Mouse (Mus musculus) MN1 (cell line): ENCODE data around the gene Nsmce3.

Source experiments
- DNase-seq: peaks from one replicate; pipeline ENCODE4 v3.0.0-alpha.2; 2016; ENCODE audit warnings: low spot score

The Nsmce3 gene

GRCm38 (mm10) chr7:64862978-64863377 lies 9.8 kb downstream of the Nsmce3 start:
- DNase-seq, result no peak

- peak; percentile 25 for DNase-seq
Observed at GRCm38 (mm10) chr7:64856526-64857082, 16.2 kb downstream of the Nsmce3 start.

- DNase-seq, result peak; percentile 31
Observed at GRCm38 (mm10) chr7:64855976-64856375, 16.8 kb downstream of the Nsmce3 start.

GRCm38 (mm10) chr7:64855389-64855927 lies 17.3 kb downstream of the Nsmce3 start:
- DNase-seq, result peak; percentile 62

GRCm38 (mm10) chr7:64850791-64851190 lies 22.0 kb downstream of the Nsmce3 start:
- DNase-seq, result no peak

- DNase-seq, result no peak
Observed at GRCm38 (mm10) chr7:64847366-64847899, 25.4 kb downstream of the Nsmce3 start.

- DNase-seq, result no peak
Observed at GRCm38 (mm10) chr7:64846061-64846460, 26.7 kb downstream of the Nsmce3 start.

GRCm38 (mm10) chr7:64840946-64841659 lies 31.7 kb downstream of the Nsmce3 start:
- DNase-seq, result no peak

- no peak for DNase-seq
Observed at GRCm38 (mm10) chr7:64840576-64840895, 32.3 kb downstream of the Nsmce3 start.

GRCm38 (mm10) chr7:64839801-64840575 lies 32.8 kb downstream of the Nsmce3 start:
- no peak for DNase-seq

- no peak for DNase-seq
Observed at GRCm38 (mm10) chr7:64839281-64839680, 33.5 kb downstream of the Nsmce3 start.

GRCm38 (mm10) chr7:64830214-64830995 lies 42.4 kb downstream of the Nsmce3 start:
- no peak for DNase-seq

GRCm38 (mm10) chr7:64821081-64821480 lies 51.7 kb downstream of the Nsmce3 start:
- no peak for DNase-seq

- DNase-seq, result no peak
Observed at GRCm38 (mm10) chr7:64819683-64820082, 53.1 kb downstream of the Nsmce3 start.
